Mouse (Mus musculus) testis, adult 2 months (tissue): ENCODE data around the gene Gm28036. TPM values are rescaled to one million over a fixed set of nuclear protein-coding genes. Genes with fewer than 3 reads are reported as not detected.

ENCODE experiments used
- H3K27ac ChIP-seq: fragments of 200-500 bp; 2 replicates; pipeline ENCODE4 v1.5.1; 2012; ENCODE audit warnings: low read depth, low read length; ENCODE audit not compliant: control insufficient read depth, insufficient read depth
- H3K27me3 ChIP-seq: fragments of 200-500 bp; 2 replicates; pipeline ENCODE4 v1.6.1; 2012; ENCODE audit warnings: mild to moderate bottlenecking, low read length, moderate library complexity; ENCODE audit not compliant: control insufficient read depth, insufficient read depth
- H3K36me3 ChIP-seq: fragments of 200-500 bp; 2 replicates; pipeline ENCODE4 v1.6.1; 2012; ENCODE audit warnings: mild to moderate bottlenecking, low read length; ENCODE audit not compliant: control insufficient read depth, insufficient read depth
- H3K4me1 ChIP-seq: fragments of 200-500 bp; 2 replicates; pipeline ENCODE4 v1.6.1; 2012; ENCODE audit warnings: low read length; ENCODE audit not compliant: control insufficient read depth, insufficient read depth
- H3K4me3 ChIP-seq: fragments of 200-500 bp; 2 replicates; pipeline ENCODE4 v1.5.1; 2012; ENCODE audit warnings: low read depth, mild to moderate bottlenecking, low read length, moderate library complexity, mixed read lengths; ENCODE audit not compliant: control insufficient read depth
- CTCF ChIP-seq: fragments of 200-500 bp; IDR thresholded peaks from 2 replicates; pipeline ENCODE4 v1.5.1; 2012; ENCODE audit warnings: low read depth, mild to moderate bottlenecking, inconsistent platforms, low read length, moderate library complexity; ENCODE audit not compliant: control insufficient read depth, insufficient read depth, insufficient replicate concordance
- POLR2A ChIP-seq: fragments of 200-500 bp; IDR thresholded peaks from 2 replicates; pipeline ENCODE4 v1.6.1; 2012; ENCODE audit warnings: low read depth, mild to moderate bottlenecking, inconsistent platforms, low read length, moderate library complexity; ENCODE audit not compliant: control insufficient read depth
- polyA plus RNA-seq: library from polyadenylated mRNA; depleted of rRNA; stranded (reverse); fragments of >200 nt; gene quantifications from 2 replicates; pipeline ENCODE4 v1.2.3, GENCODE M21; 2012; rRNA removed

The Gm28036 gene
- polyA plus RNA-seq, 1 experiment, result 6.9 TPM

GRCm38 (mm10) chr2:156066126-156066525, 60.8 kb downstream of the Gm28036 start:
- peaks cover 11% of the 10 kb centered on the region for H3K4me1 ChIP-seq

GRCm38 (mm10) chr2:156065099-156066041, 61.5 kb downstream of the Gm28036 start, which contains the start of gene Spag4:
Spag4 (plus strand) TSS chr2:156065175.
- H3K27me3 ChIP-seq, result no peaks in the 10 kb centered on the region
- peak within 1 kb of the TSS; percentile 88 for H3K27ac ChIP-seq
- peaks cover 11% of the 10 kb centered on the region for H3K4me1 ChIP-seq
- H3K4me3 ChIP-seq, result peak within 1 kb of the TSS; percentile 91
- H3K36me3 ChIP-seq, result no peaks in the 10 kb centered on the region
- TF ChIP-seq POLR2A (peak; percentile 72), CTCF (no peak)

More at GRCm38 (mm10) chr2:156066126-156066525, 60.8 kb downstream of the Gm28036 start:
- peak overlapping the region; percentile 88 for H3K27ac ChIP-seq
- peak overlapping the region; percentile 91 for H3K4me3 ChIP-seq
- H3K27me3 ChIP-seq, result no peaks in the 10 kb centered on the region
- TF ChIP-seq POLR2A, result no peak
- no peak for TF ChIP-seq CTCF
- H3K36me3 ChIP-seq, result no peaks in the 10 kb centered on the region

DNA sequence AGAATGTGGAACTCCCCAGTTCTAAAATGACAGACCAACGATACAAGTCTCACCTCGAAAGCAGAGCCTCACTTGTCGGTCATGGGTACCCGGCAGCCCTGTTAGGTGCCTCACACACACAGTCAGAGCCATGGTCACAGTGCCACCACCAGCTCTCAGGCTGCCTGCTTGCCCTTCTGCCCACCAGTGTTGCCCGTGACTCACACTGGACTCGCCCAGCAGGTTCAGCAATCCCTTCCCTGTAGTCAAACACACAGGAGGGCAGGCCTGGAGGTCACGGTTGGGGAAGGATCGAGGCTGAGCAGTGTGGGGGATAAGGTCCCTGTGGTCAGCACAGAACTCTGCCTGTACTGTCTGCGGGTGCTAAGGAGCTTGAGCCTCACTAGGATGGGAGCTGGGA, 74.1 kb downstream of the Gm28036 start, which contains the start of gene Fer1l4:
Fer1l4 (minus strand) TSS at position 132 of the 400 bp plus-strand sequence.
- Histone ChIP-seq H3K36me3 (no peaks in the 10 kb centered on the region), H3K4me1 (peaks cover 3% of the 10 kb centered on the region; the same call in 1 of the 2 replicates), H3K4me3 (no peak within 1 kb of the TSS), H3K27ac (no peak within 1 kb of the TSS), H3K27me3 (no peaks in the 10 kb centered on the region)
- TF ChIP-seq CTCF (no peak), POLR2A (no peak)

DNA sequence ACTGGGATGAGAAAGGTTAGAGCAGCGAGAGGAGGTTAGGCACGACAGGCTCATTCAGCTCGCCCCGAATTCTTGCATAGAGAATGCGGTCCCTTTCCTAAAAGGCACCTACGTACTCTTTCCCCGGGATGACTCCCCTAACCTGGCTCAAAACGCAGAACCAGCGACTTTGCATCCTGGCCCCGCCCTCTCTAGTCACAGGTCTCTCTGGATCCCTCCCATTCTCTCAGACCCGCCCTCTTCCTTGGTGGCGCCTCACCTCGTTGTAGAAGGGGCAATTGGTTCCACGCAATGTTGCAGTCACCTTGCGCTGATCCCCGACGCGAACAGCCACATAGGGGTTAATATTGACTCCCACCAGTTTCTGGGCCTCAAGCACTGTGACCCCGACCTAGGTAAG, 79.0 kb downstream of the Gm28036 start:
- TF ChIP-seq CTCF (no peak), POLR2A (no peak)
- H3K27ac ChIP-seq, result no peak overlapping the region
- no peaks in the 10 kb centered on the region for H3K27me3 ChIP-seq
- peaks cover 3% of the 10 kb centered on the region for H3K4me1 ChIP-seq
- H3K4me3 ChIP-seq, result no peak overlapping the region
- H3K36me3 ChIP-seq, result no peaks in the 10 kb centered on the region

- H3K27ac ChIP-seq, result no peak overlapping the region
Observed at GRCm38 (mm10) chr2:156042903-156043302, 84.0 kb downstream of the Gm28036 start.

GRCm38 (mm10) chr2:156039390-156039789, 87.5 kb downstream of the Gm28036 start:
- Histone ChIP-seq H3K27me3 (no peaks in the 10 kb centered on the region), H3K36me3 (no peaks in the 10 kb centered on the region), H3K4me1 (0 out of 2 replicates have a peak, but pooled peaks cover 3% of the 10 kb centered on the region), H3K27ac (no peak overlapping the region), H3K4me3 (no peak overlapping the region)
- TF ChIP-seq POLR2A (no peak), CTCF (no peak)

More at GRCm38 (mm10) chr2:156042903-156043302, 84.0 kb downstream of the Gm28036 start:
- no peaks in the 10 kb centered on the region for H3K36me3 ChIP-seq
- H3K4me3 ChIP-seq, result no peak overlapping the region
- H3K4me1 ChIP-seq, result no peaks in the 10 kb centered on the region; the same call in none of the 2 replicates
- no peaks in the 10 kb centered on the region for H3K27me3 ChIP-seq
- no peak for TF ChIP-seq POLR2A

GRCm38 (mm10) chr2:156025482-156025881, 101.4 kb downstream of the Gm28036 start:
- Histone ChIP-seq H3K27me3 (no peaks in the 10 kb centered on the region), H3K36me3 (no peaks in the 10 kb centered on the region), H3K4me1 (no peaks in the 10 kb centered on the region), H3K4me3 (no peak overlapping the region), H3K27ac (no peak overlapping the region)
- TF ChIP-seq CTCF (no peak), POLR2A (no peak)

Other genes starting within 250 kb of the Gm28036 start
- 48.6 and 52.9 TPM in 2 replicates for gene Uqcc1, start 196.8 kb downstream of the Gm28036 start, polyA plus RNA-seq
- gene Gm15557, start 186.4 kb downstream of the Gm28036 start, polyA plus RNA-seq, result 0.17 and 0.19 TPM in 2 replicates
- 0.17 and 0.46 TPM in 2 replicates for gene Gdf5, start 181.7 kb downstream of the Gm28036 start, polyA plus RNA-seq
- gene Cep250, start 170.6 kb downstream of the Gm28036 start, polyA plus RNA-seq, result 5.8 and 6.4 TPM in 2 replicates
- gene 6430550D23Rik, start 119.1 kb downstream of the Gm28036 start, polyA plus RNA-seq, result 24.6 and 24.9 TPM in 2 replicates
- gene Ergic3, start 119.0 kb downstream of the Gm28036 start, polyA plus RNA-seq, result 400 and 412 TPM in 2 replicates
- gene Fer1l4, start 74.1 kb downstream of the Gm28036 start, polyA plus RNA-seq, result 2.7 TPM in 2 replicates
- gene Spag4, start 61.9 kb downstream of the Gm28036 start, polyA plus RNA-seq, result 844 and 859 TPM in 2 replicates
- gene Cpne1, start 15.1 kb downstream of the Gm28036 start, polyA plus RNA-seq, result 16.1 and 22.1 TPM in 2 replicates
- 8.9 and 12.1 TPM in 2 replicates for gene Rbm12, start 15.1 kb downstream of the Gm28036 start, polyA plus RNA-seq
- 79.6 and 105 TPM in 2 replicates for gene Romo1, start 16.9 kb upstream of the Gm28036 start, polyA plus RNA-seq
- 42.0 and 42.8 TPM in 2 replicates for gene Nfs1, start 17.1 kb upstream of the Gm28036 start, polyA plus RNA-seq
- 19.3 and 27.9 TPM in 2 replicates for gene Rbm39, start 53.1 kb upstream of the Gm28036 start, polyA plus RNA-seq
- 11.2 and 12.0 TPM in 2 replicates for gene Phf20, start 69.4 kb upstream of the Gm28036 start, polyA plus RNA-seq
- gene Cnbd2, start 185.2 kb upstream of the Gm28036 start, polyA plus RNA-seq, result 94.5 and 95.7 TPM in 2 replicates
- gene Scand1, start 185.6 kb upstream of the Gm28036 start, polyA plus RNA-seq, result 212 and 340 TPM in 2 replicates